9 mouse cellular contexts compared by ENCODE assay signal in genomic region chr8:8334515-8334914, GRCm38 (mm10).
DNase-seq lines count a peak whose midpoint lies in the region; ATAC-seq and TF ChIP-seq lines count a peak whose summit lies in the region.
"Had no signal": no experiment of that assay in that cellular context is flagged by ENCODE, and none has a peak within 500 bp of the region (broad histone marks: within the 10 kb centered on the region; RNA-seq: fewer than 3 reads in every experiment).

No protein-coding gene starts in this region.

- WGBS in heart, postnatal 0 days = 60% methylated on average over 7 of the region's 7 CpGs
- 42% methylated on average over 7 of the region's 7 CpGs for WGBS in liver, postnatal 0 days (ENCODE audit: insufficient replicate concordance)
- 77% methylated on average over 7 of the region's 7 CpGs for WGBS in midbrain, embryonic 11.5 days

- DNase-seq in adrenal gland, postnatal 10 days = peak; percentile 9
- no peak for DNase-seq in adrenal gland, postnatal 25 days
- DNase-seq in B cell, adult 2 months = peak; percentile 15 to 27
- peak; percentile 19 for DNase-seq in heart, postnatal 0 days (ENCODE audit: low spot score)
- no peak for DNase-seq in liver, postnatal 0 days
- DNase-seq in right cerebral cortex, postnatal 4 days = no peak
- no peak for DNase-seq in midbrain, embryonic 11.5 days (ENCODE audit: low spot score, missing footprints)
- DNase-seq in cerebellum, adult 9-11 months = no peak

- peaks cover 8% of the 10 kb centered on the region for H3K4me1 ChIP-seq in heart, postnatal 0 days (ENCODE audit: control insufficient read depth, insufficient read depth)
- H3K4me1 ChIP-seq in liver, postnatal 0 days (ENCODE audit: insufficient read depth) = no peaks in the 10 kb centered on the region
- peaks cover 2% of the 10 kb centered on the region; the same call in 1 of the 2 replicates for H3K4me1 ChIP-seq in midbrain, embryonic 11.5 days (ENCODE audit: control insufficient read depth, insufficient read depth, low read length)

- no peak for ATAC-seq in heart, postnatal 0 days (ENCODE audit: insufficient read depth, low read depth)
- no peak for ATAC-seq in liver, postnatal 0 days
- no peak for ATAC-seq in midbrain, embryonic 11.5 days (ENCODE audit: low FRiP score)

- H3K9ac ChIP-seq in heart, postnatal 0 days (replicated peaks; ENCODE audit: low read depth, low read length) = no peak overlapping the region
- no peak overlapping the region for H3K9ac ChIP-seq in liver, postnatal 0 days (replicated peaks)
- no peak overlapping the region for H3K9ac ChIP-seq in midbrain, embryonic 11.5 days (ENCODE audit: low read length)

- TF ChIP-seq EP300 in heart, postnatal 0 days (IDR thresholded peaks at IDR 0.05; ENCODE audit: low read depth) = no peak
- TF ChIP-seq EP300 in liver, postnatal 0 days (IDR thresholded peaks at IDR 0.05; ENCODE audit: low read depth) = no peak

- peak overlapping the region; percentile 5; the same call in 1 of the 2 replicates for H3K4me3 ChIP-seq in heart, postnatal 0 days (ENCODE audit: low read depth, low read length)
- H3K4me3 ChIP-seq in liver, postnatal 0 days (ENCODE audit: low read depth, low read length) = 0 out of 2 replicates have a peak overlapping the region, but pooled peaks have one; percentile 5
- no peak overlapping the region for H3K4me3 ChIP-seq in midbrain, embryonic 11.5 days (ENCODE audit: low read depth, low read length)
- H3K4me3 ChIP-seq: myocyte had no signal

- no peaks in the 10 kb centered on the region for H3K9me3 ChIP-seq in heart, postnatal 0 days (replicated peaks; ENCODE audit: control insufficient read depth, low read length)
- H3K9me3 ChIP-seq in liver, postnatal 0 days (ENCODE audit: low read length) = no peaks in the 10 kb centered on the region
- H3K9me3 ChIP-seq in midbrain, embryonic 11.5 days (ENCODE audit: control insufficient read depth, low read length) = no peaks in the 10 kb centered on the region

- no peak for TF ChIP-seq CTCF in heart, postnatal 0 days (IDR thresholded peaks at IDR 0.05; ENCODE audit: low read depth)
- no peak for TF ChIP-seq CTCF in liver, postnatal 0 days (IDR thresholded peaks at IDR 0.05; ENCODE audit: low read depth)

- H3K4me2 ChIP-seq in heart, postnatal 0 days (ENCODE audit: low read depth, low read length) = peak overlapping the region; percentile 48
- H3K4me2 ChIP-seq in liver, postnatal 0 days (ENCODE audit: low read depth, low read length) = peak overlapping the region; percentile 20
- no peak overlapping the region for H3K4me2 ChIP-seq in midbrain, embryonic 11.5 days

- H3K27me3 ChIP-seq in heart, postnatal 0 days (ENCODE audit: control insufficient read depth, insufficient read depth, low read length) = no peaks in the 10 kb centered on the region
- H3K27me3 ChIP-seq in liver, postnatal 0 days (ENCODE audit: insufficient read depth, low read length) = no peaks in the 10 kb centered on the region
- H3K27me3 ChIP-seq in midbrain, embryonic 11.5 days (ENCODE audit: control insufficient read depth, insufficient read depth, low read length) = no peaks in the 10 kb centered on the region

- no peak overlapping the region for H3K27ac ChIP-seq in heart, postnatal 0 days (ENCODE audit: low read depth)
- no peak overlapping the region for H3K27ac ChIP-seq in liver, postnatal 0 days (ENCODE audit: low read depth)
- H3K27ac ChIP-seq in midbrain, embryonic 11.5 days (ENCODE audit: low read depth, low read length) = no peak overlapping the region

- no peaks in the 10 kb centered on the region for H3K36me3 ChIP-seq in heart, postnatal 0 days (replicated peaks; ENCODE audit: control insufficient read depth, insufficient read depth, low read length)
- no peaks in the 10 kb centered on the region for H3K36me3 ChIP-seq in liver, postnatal 0 days (replicated peaks; ENCODE audit: insufficient read depth, low read length)
- H3K36me3 ChIP-seq in midbrain, embryonic 11.5 days (ENCODE audit: control insufficient read depth, insufficient read depth, low read length) = no peaks in the 10 kb centered on the region

Comparison
In these comparisons a context has a peak if more than half of its experiments do, and no peak if none do; other contexts are left out.
1. DNase-seq: peak in adrenal gland, postnatal 10 days (single experiment), B cell, adult 2 months (2 of 2) and heart, postnatal 0 days (single experiment); none in adrenal gland, postnatal 25 days (single experiment), liver, postnatal 0 days (single experiment), right cerebral cortex, postnatal 4 days (single experiment), midbrain, embryonic 11.5 days (single experiment) and cerebellum, adult 9-11 months (single experiment).